Mouse (Mus musculus) bone marrow, adult 2 months (tissue): ENCODE results near the gene Flt3l.

Experiments used
- CTCF ChIP-seq: fragments of 200-500 bp; IDR thresholded peaks from 2 replicates; pipeline ENCODE4 v1.5.1; 2011; ENCODE audit warnings: low read length, control low read depth; ENCODE audit not compliant: control insufficient read depth, insufficient read depth
- POLR2A ChIP-seq: fragments of 200-500 bp; IDR thresholded peaks from 2 replicates; pipeline ENCODE4 v1.6.1; 2011; ENCODE audit warnings: low read depth, mild to moderate bottlenecking, control low read depth, low read length, borderline replicate concordance; ENCODE audit not compliant: control insufficient read depth

- TF ChIP-seq CTCF (no peak), POLR2A (no peak)
These were observed 26.3 kb upstream of the Flt3l start for GRCm38 (mm10) chr7:45162551-45162950.
